ENCODE assay signal across 8 mouse cellular contexts in genomic region chr9:85749922-85750509, GRCm38 (mm10). TPM values are rescaled to one million over a fixed set of nuclear protein-coding genes. Genes with fewer than 3 reads are reported as not detected.
A peak's percentile ranks its signal among the peaks of the same experiment; 100 is the strongest.
DNase-seq lines count a peak whose midpoint lies in the region; ATAC-seq lines count a peak whose summit lies in the region.

No protein-coding gene starts in this region.

- WGBS in heart, embryonic 16.5 days = 23% methylated on average over 5 of the region's 5 CpGs
- 12% methylated on average over 5 of the region's 5 CpGs for WGBS in liver, embryonic 16.5 days (ENCODE audit: insufficient replicate concordance)
- WGBS in stomach, embryonic 14.5 days = 14% methylated on average over 5 of the region's 5 CpGs

- H3K9ac ChIP-seq in heart, embryonic 16.5 days (ENCODE audit: low read length) = peak overlapping the region; percentile 99
- peak overlapping the region; percentile 99 for H3K9ac ChIP-seq in liver, embryonic 16.5 days (ENCODE audit: low read depth, low read length)
- H3K9ac ChIP-seq in stomach, embryonic 14.5 days (replicated peaks; ENCODE audit: low read depth, low read length) = peak overlapping the region; percentile 98; the same call in 1 of the 2 replicates

- peak overlapping the region; percentile 99 for H3K4me3 ChIP-seq in heart, embryonic 16.5 days (ENCODE audit: low read length)
- H3K4me3 ChIP-seq in liver, embryonic 16.5 days (ENCODE audit: low read depth, low read length) = peak overlapping the region; percentile 94
- H3K4me3 ChIP-seq in stomach, embryonic 14.5 days (ENCODE audit: low read depth, low read length) = peak overlapping the region; percentile 93

- no peaks in the 10 kb centered on the region for H3K9me3 ChIP-seq in heart, embryonic 16.5 days (replicated peaks; ENCODE audit: control insufficient read depth, low read length)
- H3K9me3 ChIP-seq in liver, embryonic 16.5 days (replicated peaks; ENCODE audit: control insufficient read depth, low read length) = no peaks in the 10 kb centered on the region
- H3K9me3 ChIP-seq in stomach, embryonic 14.5 days (ENCODE audit: control insufficient read depth, low read depth, low read length) = no peaks in the 10 kb centered on the region

- H3K27ac ChIP-seq in heart, embryonic 16.5 days (ENCODE audit: low read length) = peak overlapping the region; percentile 99
- H3K27ac ChIP-seq in liver, embryonic 16.5 days (ENCODE audit: low read length) = peak overlapping the region; percentile 100
- peak overlapping the region; percentile 99 for H3K27ac ChIP-seq in stomach, embryonic 14.5 days (ENCODE audit: low read length)

- ATAC-seq in heart, embryonic 16.5 days (replicated peaks; ENCODE audit: extremely low read depth, insufficient read depth, low FRiP score) = 0 out of 2 replicates have a peak, but pooled peaks have one; percentile 4
- ATAC-seq in liver, embryonic 16.5 days (ENCODE audit: low read depth) = peak; percentile 74
- no peak for ATAC-seq in stomach, embryonic 14.5 days (ENCODE audit: insufficient number of reproducible peaks, insufficient read depth, low FRiP score, low read depth)

- H3K4me2 ChIP-seq in heart, embryonic 16.5 days (ENCODE audit: low read depth, low read length) = peak overlapping the region; percentile 84
- H3K4me2 ChIP-seq in liver, embryonic 16.5 days (ENCODE audit: low read depth, low read length) = peak overlapping the region; percentile 88
- peak overlapping the region; percentile 78 for H3K4me2 ChIP-seq in stomach, embryonic 14.5 days (replicated peaks; ENCODE audit: low read depth, low read length)

- no peaks in the 10 kb centered on the region for H3K36me3 ChIP-seq in heart, embryonic 16.5 days (ENCODE audit: control insufficient read depth, insufficient read depth)
- H3K36me3 ChIP-seq in liver, embryonic 16.5 days (ENCODE audit: control insufficient read depth, insufficient read depth) = no peaks in the 10 kb centered on the region; the same call in 1 of the 2 replicates
- no peaks in the 10 kb centered on the region for H3K36me3 ChIP-seq in stomach, embryonic 14.5 days (ENCODE audit: control insufficient read depth, insufficient read depth, low read length)

- DNase-seq in ovary, adult 18-20 months (ENCODE audit: low spot score) = peak; percentile 20
- DNase-seq in ovary, postnatal 14 days (ENCODE audit: low spot score) = no peak
- peak; percentile 80 for DNase-seq in c-Kit-negative CD71-positive TER-119-positive erythroid progenitor cells, embryonic 14.5 days (ENCODE audit: low read depth, low spot score)
- no peak for DNase-seq in gastrocnemius, postnatal 10 days
- no peak for DNase-seq in urinary bladder, adult 2 months (ENCODE audit: low spot score)

- no peaks in the 10 kb centered on the region for H3K27me3 ChIP-seq in heart, embryonic 16.5 days (ENCODE audit: control insufficient read depth, insufficient read depth, low read length)
- H3K27me3 ChIP-seq in liver, embryonic 16.5 days (ENCODE audit: control insufficient read depth, insufficient read depth, low read depth, low read length) = no peaks in the 10 kb centered on the region
- H3K27me3 ChIP-seq in stomach, embryonic 14.5 days (ENCODE audit: control insufficient read depth, insufficient read depth, low read length) = no peaks in the 10 kb centered on the region

- H3K4me1 ChIP-seq in heart, embryonic 16.5 days (ENCODE audit: control insufficient read depth, insufficient read depth, low read length) = peaks cover 27% of the 10 kb centered on the region
- peaks cover 20% of the 10 kb centered on the region for H3K4me1 ChIP-seq in liver, embryonic 16.5 days (ENCODE audit: control insufficient read depth, low read depth, low read length)
- peaks cover 9% of the 10 kb centered on the region; the same call in 1 of the 2 replicates for H3K4me1 ChIP-seq in stomach, embryonic 14.5 days (ENCODE audit: control insufficient read depth, insufficient read depth, low read length)

RNA-seq across cellular contexts. Expression of gene Ibtk, which starts 0.9 kb away (rescaled TPM):
- 21.3 and 21.7 TPM in 2 replicates for polyA plus RNA-seq in heart, embryonic 16.5 days (2015; fragmentation: Nextera tagmentation; extraction: Ambion mirVana)
- polyA plus RNA-seq in liver, embryonic 16.5 days (2015; fragmentation: Nextera tagmentation; extraction: Ambion mirVana) = 26.0 and 27.7 TPM in 2 replicates
- polyA plus RNA-seq in stomach, embryonic 14.5 days (2014; fragmentation: Nextera tagmentation; extraction: Ambion mirVana) = 46.1 and 48.6 TPM in 2 replicates
- 10 to 100 TPM; 39.3 to 42.0 TPM for total RNA-seq in gastrocnemius, postnatal 10 days (2021)
- polyA plus RNA-seq in urinary bladder, adult 2 months (2012; rRNA removed) = 23.6 and 26.4 TPM in 2 replicates

Comparison
In these comparisons a context has a peak if more than half of its experiments do, and no peak if none do; other contexts are left out.
1. DNase-seq: peak in ovary, adult 18-20 months (single experiment) and c-Kit-negative CD71-positive TER-119-positive erythroid progenitor cells, embryonic 14.5 days (single experiment); none in ovary, postnatal 14 days (single experiment), gastrocnemius, postnatal 10 days (single experiment) and urinary bladder, adult 2 months (single experiment).
2. Peak in every context shown above with its lines, with median percentiles within 50 percentile points of each other: H3K27ac ChIP-seq, H3K4me2 ChIP-seq, H3K4me3 ChIP-seq and H3K9ac ChIP-seq.